Mouse (Mus musculus) forebrain, embryonic 14.5 days (tissue): Measurements from ENCODE around the gene Rbms3. TPM values are rescaled to one million over a fixed set of nuclear protein-coding genes. Genes with fewer than 3 reads are reported as not detected.
A peak's percentile ranks its signal among the peaks of the same experiment; 100 is the strongest.

Source experiments
- ATAC-seq: fragments of 200-750 bp; cut with Nextera tagmentation; 2 replicates; pipeline ENCODE4 v1.8.0; 2017; ENCODE audit warnings: mild to moderate bottlenecking, moderate library complexity
- DNase-seq: peaks from one replicate; pipeline ENCODE4 v3.0.0-alpha.2; 2015; ENCODE audit warnings: low spot score
- H3K27ac ChIP-seq: fragments of 300-500 bp; sonication (generic); 2 replicates; pipeline ENCODE4 v1.5.1; 2014; ENCODE audit warnings: low read depth, mild to moderate bottlenecking, control low read depth, low read length, moderate library complexity
- H3K27me3 ChIP-seq: fragments of 300-500 bp; sonication (generic); replicated peaks from 2 replicates; pipeline ENCODE4 v1.6.1; 2014; ENCODE audit warnings: low read length, control low read depth, mixed read lengths; ENCODE audit not compliant: control insufficient read depth, insufficient read depth
- H3K36me3 ChIP-seq: fragments of 300-500 bp; sonication (generic); 2 replicates; pipeline ENCODE4 v1.6.1; 2014; ENCODE audit warnings: low read length, control low read depth; ENCODE audit not compliant: control insufficient read depth, insufficient read depth
- H3K4me1 ChIP-seq: fragments of 300-500 bp; sonication (generic); 2 replicates; pipeline ENCODE4 v1.6.1; 2014; ENCODE audit warnings: antibody characterized with exemption, low read length, control low read depth; ENCODE audit not compliant: control insufficient read depth, insufficient read depth
- H3K4me2 ChIP-seq: fragments of 300-500 bp; sonication (generic); 2 replicates; pipeline ENCODE4 v1.6.1; 2014; ENCODE audit warnings: mild to moderate bottlenecking, control low read depth, low read length
- H3K4me3 ChIP-seq: fragments of 300-500 bp; sonication (generic); 2 replicates; pipeline ENCODE4 v1.5.1; 2014; ENCODE audit warnings: low read depth, low read length, control low read depth
- H3K9ac ChIP-seq: fragments of 300-500 bp; sonication (generic); 2 replicates; pipeline ENCODE4 v1.6.1; 2014; ENCODE audit warnings: mild to moderate bottlenecking, low read length, control low read depth, moderate library complexity
- H3K9me3 ChIP-seq: fragments of 300-500 bp; sonication (generic); replicated peaks from 2 replicates; pipeline ENCODE4 v1.6.1; 2016; ENCODE audit warnings: low read length, control low read depth, mixed read lengths; ENCODE audit not compliant: control insufficient read depth
- WGBS: fragments of 180-500 bp; shearing (Covaris S2); extraction: QIAGEN DNeasy Blood & Tissue Kit; methylation state at CpG from one replicate; pipeline ENCODE4 v1.1.7; 2014; 5-methylcytosine and 5-hydroxymethylcytosine counted together
- polyA plus RNA-seq: library from polyadenylated mRNA; unstranded; fragments of >200 nt; fragmentation: Nextera tagmentation; extraction: Ambion mirVana; gene quantifications from 2 replicates; pipeline ENCODE4 v1.2.1, GENCODE M21; 2014

The Rbms3 gene
- polyA plus RNA-seq, 1 experiment from 2014 or later, result 13.8 TPM

DNA sequence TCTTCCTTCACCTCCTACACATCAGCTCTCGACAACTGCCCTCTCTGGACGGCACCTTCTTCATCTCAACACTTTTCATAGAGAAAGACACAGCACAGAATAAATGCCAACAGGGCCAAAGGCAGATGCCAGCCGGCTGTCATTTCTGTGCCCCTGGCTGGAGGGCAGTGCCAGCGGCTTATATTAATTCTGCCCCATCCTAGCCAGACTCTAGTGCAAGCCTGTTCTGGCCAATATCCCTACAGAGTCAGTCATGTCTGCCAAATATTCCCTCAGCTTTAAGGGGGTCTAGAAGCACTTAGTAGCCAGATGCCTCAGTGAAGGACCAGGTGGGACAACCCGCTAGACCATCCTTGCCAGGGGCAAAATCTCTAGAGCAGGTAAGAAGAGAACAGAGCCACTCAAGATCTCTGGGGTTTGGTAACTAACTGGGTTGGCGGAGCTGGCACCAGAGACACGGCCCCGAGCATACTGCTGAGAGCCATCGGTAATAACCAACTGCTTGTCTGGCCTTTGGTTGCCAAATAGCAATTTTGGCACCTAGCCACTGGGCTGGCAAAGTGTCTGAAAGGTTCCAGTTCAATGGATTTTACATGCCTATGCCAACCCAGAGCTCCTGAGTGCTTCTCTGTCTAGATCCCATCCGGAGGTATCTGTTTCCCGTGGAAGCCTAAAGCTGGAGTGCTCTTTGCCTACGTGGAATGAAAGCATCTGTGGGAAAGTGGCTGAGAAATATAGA, 540.1 kb downstream of the Rbms3 start:
- no peak overlapping the region for H3K4me2 ChIP-seq
- 81% methylated on average over 12 of the region's 12 CpGs for WGBS
- no peak overlapping the region for H3K9ac ChIP-seq
- no peaks in the 10 kb centered on the region for H3K36me3 ChIP-seq
- no peak overlapping the region for H3K4me3 ChIP-seq
- no peaks in the 10 kb centered on the region for H3K9me3 ChIP-seq
- ATAC-seq (no peak), DNase-seq (peak; percentile 52)
- H3K27me3 ChIP-seq, result no peaks in the 10 kb centered on the region
- H3K27ac ChIP-seq, result no peak overlapping the region
- H3K4me1 ChIP-seq, result no peaks in the 10 kb centered on the region

DNA sequence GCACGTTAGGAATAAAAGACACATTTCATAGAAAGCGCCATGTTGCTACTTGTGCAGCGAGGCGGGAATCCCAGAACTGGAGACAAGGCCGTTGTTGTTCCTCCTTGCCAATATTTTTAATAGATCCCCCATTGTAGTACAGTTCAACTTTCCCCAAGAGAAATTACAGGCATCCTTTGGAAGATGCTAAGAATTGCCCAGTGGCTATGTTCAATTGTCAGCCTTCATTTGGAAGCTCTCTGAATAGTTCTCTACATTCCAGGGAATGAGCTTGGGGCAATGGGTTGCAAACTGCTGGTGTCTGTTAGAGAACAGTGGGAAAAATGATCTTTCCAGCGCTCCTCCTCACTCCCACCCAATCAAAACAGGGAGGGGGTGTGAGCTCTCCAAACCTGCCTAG, 541.4 kb downstream of the Rbms3 start:
- no peak for DNase-seq
- WGBS, result 90% methylated on average over 6 of the region's 6 CpGs

DNA sequence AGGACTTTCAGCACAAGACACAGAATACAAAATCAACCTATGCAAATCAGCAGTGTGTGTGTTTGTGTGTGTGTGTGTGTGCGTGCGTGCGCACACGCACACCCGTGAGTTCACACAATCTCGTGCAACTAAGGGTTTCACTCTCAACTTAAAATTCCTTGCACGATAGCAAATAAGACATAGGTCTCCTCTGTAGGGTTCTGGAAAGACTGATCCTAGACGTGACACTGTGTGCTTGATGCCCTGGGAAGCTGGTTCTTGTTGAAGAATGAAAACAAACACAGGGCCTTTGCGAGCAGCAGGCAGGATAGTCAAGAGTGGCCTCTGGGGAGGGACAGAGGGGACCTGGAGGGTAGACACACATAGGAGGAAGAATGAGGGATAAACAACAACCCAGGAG, 544.0 kb downstream of the Rbms3 start:
- H3K4me1 ChIP-seq, result no peaks in the 10 kb centered on the region
- H3K4me3 ChIP-seq, result no peak overlapping the region
- DNase-seq (no peak), ATAC-seq (no peak)
- 95% methylated on average over 9 of the region's 9 CpGs for WGBS
- H3K27me3 ChIP-seq, result no peaks in the 10 kb centered on the region
- no peak overlapping the region for H3K27ac ChIP-seq
- H3K9ac ChIP-seq, result no peak overlapping the region
- H3K9me3 ChIP-seq, result no peaks in the 10 kb centered on the region
- no peaks in the 10 kb centered on the region for H3K36me3 ChIP-seq
- no peak overlapping the region for H3K4me2 ChIP-seq

More for the DNA sequence above, 541.4 kb downstream of the Rbms3 start:
- H3K9me3 ChIP-seq, result no peaks in the 10 kb centered on the region
- no peaks in the 10 kb centered on the region for H3K27me3 ChIP-seq
- H3K9ac ChIP-seq, result no peak overlapping the region
- no peak overlapping the region for H3K4me3 ChIP-seq
- no peaks in the 10 kb centered on the region for H3K4me1 ChIP-seq
- H3K36me3 ChIP-seq, result no peaks in the 10 kb centered on the region
- no peak overlapping the region for H3K4me2 ChIP-seq
- H3K27ac ChIP-seq, result no peak overlapping the region
- ATAC-seq, result no peak

DNA sequence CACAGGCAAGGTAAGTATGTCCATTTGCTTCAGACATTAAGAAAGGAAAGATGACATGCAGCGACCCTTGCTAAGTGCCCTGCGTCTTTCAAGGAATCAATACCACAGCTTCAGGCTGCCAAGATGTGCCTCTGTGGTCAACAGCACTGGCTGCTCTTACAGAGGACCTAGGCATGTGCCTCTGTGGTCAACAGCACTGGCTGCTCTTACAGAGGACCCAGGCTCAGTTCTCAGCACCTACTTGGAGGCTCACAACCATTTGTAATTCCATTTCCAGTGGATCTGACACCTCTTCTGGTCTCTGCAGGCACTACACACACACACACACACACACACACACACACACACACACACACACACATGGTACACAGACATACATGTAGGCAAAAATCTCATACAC, 545.2 kb downstream of the Rbms3 start:
- H3K36me3 ChIP-seq, result no peaks in the 10 kb centered on the region
- H3K4me3 ChIP-seq, result no peak overlapping the region
- H3K4me2 ChIP-seq, result no peak overlapping the region
- no peaks in the 10 kb centered on the region for H3K27me3 ChIP-seq
- no peaks in the 10 kb centered on the region for H3K4me1 ChIP-seq
- 98% methylated on average over 2 of the region's 2 CpGs for WGBS
- no peak overlapping the region for H3K9ac ChIP-seq
- ATAC-seq, result no peak
- no peaks in the 10 kb centered on the region for H3K9me3 ChIP-seq
- no peak for DNase-seq
- no peak overlapping the region for H3K27ac ChIP-seq

DNA sequence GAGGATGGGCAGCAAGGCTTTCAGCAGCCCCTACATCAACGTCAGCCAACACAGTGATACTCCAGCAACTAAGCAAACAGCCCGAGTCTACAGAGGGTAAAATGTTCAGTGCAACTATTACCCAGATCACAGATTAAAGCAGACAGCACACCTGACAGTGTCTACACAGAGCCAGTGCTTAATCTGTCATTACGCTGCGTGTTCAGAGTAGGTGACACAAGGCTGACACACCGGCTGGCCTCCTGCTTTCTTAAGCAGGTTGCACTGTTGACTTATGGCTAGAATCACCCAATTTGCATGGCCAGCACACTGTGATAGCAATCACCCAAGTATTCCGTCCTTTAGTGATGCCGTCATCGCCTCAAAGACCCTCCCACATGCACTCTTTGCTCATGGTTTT, 550.2 kb downstream of the Rbms3 start:
- no peak for ATAC-seq
- Histone ChIP-seq H3K36me3 (no peaks in the 10 kb centered on the region), H3K4me3 (no peak overlapping the region), H3K4me1 (no peaks in the 10 kb centered on the region), H3K9ac (no peak overlapping the region), H3K27ac (no peak overlapping the region), H3K4me2 (no peak overlapping the region), H3K9me3 (no peaks in the 10 kb centered on the region), H3K27me3 (no peaks in the 10 kb centered on the region)
- no peak for DNase-seq
- WGBS, result 90% methylated on average over 8 of the region's 8 CpGs

DNA sequence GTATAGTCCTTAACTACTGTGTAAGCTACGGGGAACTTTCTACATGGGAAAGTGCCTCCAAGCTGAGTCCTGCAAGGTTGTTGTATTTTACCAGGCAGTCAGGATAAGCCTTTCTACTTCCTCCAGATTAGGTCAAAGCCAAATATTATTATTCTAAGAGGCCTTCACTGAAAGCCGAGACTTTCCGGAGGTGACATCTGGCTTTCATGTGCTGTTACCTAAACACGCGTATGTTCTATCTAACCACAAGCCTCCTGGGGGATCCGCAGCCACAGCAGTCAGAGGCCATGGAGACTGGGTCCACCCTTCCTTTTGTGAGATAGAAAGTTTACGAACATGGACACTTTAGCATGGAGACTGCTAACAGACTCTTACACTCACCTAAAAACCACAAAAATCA, 552.2 kb downstream of the Rbms3 start:
- H3K9ac ChIP-seq, result no peak overlapping the region
- H3K9me3 ChIP-seq, result no peaks in the 10 kb centered on the region
- H3K27ac ChIP-seq, result no peak overlapping the region
- H3K4me2 ChIP-seq, result no peak overlapping the region
- H3K36me3 ChIP-seq, result no peaks in the 10 kb centered on the region
- DNase-seq (no peak), ATAC-seq (no peak)
- H3K4me3 ChIP-seq, result no peak overlapping the region
- H3K4me1 ChIP-seq, result no peaks in the 10 kb centered on the region
- 93% methylated on average over 7 of the region's 7 CpGs for WGBS
- H3K27me3 ChIP-seq, result no peaks in the 10 kb centered on the region

DNA sequence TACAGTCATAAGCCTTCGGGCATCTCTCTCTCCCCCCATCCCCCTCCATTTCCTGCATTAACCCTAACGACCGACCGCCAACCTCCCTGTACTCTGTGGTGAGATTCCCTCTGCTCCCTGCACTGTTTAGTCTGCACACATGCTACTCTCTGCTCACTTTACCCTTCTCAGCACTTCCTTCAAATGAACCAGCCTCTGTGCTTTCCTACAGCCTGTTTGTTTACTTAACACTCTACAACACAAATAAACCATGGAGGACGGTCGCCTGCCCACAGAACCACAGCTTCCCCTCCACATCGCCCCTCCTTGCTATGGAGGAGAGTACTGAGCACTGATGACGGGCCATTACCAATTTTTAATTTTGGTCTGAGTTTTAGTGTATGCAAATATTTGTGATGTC, 552.9 kb downstream of the Rbms3 start:
- H3K4me3 ChIP-seq, result no peak overlapping the region
- H3K9me3 ChIP-seq, result no peaks in the 10 kb centered on the region
- H3K27ac ChIP-seq, result no peak overlapping the region
- no peak overlapping the region for H3K4me2 ChIP-seq
- H3K4me1 ChIP-seq, result no peaks in the 10 kb centered on the region
- H3K27me3 ChIP-seq, result no peaks in the 10 kb centered on the region
- no peak overlapping the region for H3K9ac ChIP-seq
- no peak for ATAC-seq
- WGBS, result 91% methylated on average over 8 of the region's 8 CpGs
- H3K36me3 ChIP-seq, result no peaks in the 10 kb centered on the region
- DNase-seq, result no peak

DNA sequence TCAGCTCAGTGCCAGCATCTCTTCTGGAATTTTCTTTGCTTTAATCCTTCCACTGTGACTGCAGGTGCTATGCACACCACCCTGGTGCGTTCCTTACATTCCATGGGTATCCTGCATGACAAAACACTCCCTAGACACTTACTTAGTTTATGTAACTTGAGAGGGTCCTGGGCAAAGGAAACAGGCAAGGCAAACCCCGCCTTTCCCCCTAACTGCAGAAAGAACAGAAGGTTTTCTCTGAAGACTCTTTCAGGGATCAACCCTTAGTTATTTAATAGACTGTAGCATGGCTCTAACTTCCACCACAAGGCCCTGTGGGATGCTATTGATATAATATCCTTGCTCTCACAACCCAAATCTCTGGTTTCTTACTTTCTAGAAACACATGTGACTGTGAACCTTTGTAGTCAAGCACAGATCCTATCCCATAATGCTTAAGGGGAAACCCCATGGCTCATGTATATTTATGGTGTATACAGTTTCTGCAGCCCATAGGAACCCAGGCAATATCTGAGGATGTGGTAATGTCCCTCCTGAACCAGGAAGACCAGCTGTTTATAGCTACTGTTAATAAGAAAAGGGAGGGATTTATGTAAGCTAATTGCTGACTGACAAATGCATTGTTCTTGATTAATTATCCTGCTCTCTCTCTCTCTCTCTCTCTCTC, 557.1 kb downstream of the Rbms3 start:
- WGBS, result 52% methylated on average over 2 of the region's 2 CpGs
- Histone ChIP-seq H3K4me1 (no peaks in the 10 kb centered on the region), H3K36me3 (no peaks in the 10 kb centered on the region), H3K4me2 (no peak overlapping the region), H3K9me3 (no peaks in the 10 kb centered on the region; the same call in 1 of the 2 replicates), H3K27ac (no peak overlapping the region), H3K27me3 (no peaks in the 10 kb centered on the region), H3K9ac (no peak overlapping the region), H3K4me3 (no peak overlapping the region)
- no peak for ATAC-seq
- no peak for DNase-seq

DNA sequence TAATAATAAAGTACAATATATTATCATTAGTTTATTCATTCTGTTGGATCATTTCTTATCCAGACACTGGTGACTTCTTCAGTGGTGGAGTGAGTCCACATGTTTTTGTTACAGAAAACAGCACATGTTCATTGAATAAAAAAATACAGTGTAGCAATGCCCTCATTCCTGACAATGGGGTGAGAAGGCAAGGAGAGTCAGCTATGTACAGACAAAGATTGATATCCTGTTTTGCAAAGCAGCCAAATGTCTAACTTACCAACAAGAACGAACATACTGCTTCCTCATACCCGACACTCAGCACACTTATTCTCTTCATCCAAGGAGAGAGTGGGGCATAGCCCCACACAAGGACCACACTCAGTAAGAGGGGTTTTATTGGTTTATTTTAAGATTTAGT, 559.1 kb downstream of the Rbms3 start:
- H3K36me3 ChIP-seq, result no peaks in the 10 kb centered on the region
- no peaks in the 10 kb centered on the region for H3K27me3 ChIP-seq
- H3K9ac ChIP-seq, result no peak overlapping the region
- H3K9me3 ChIP-seq, result peaks cover 4% of the 10 kb centered on the region; the same call in 1 of the 2 replicates
- 82% methylated on average over 2 of the region's 2 CpGs for WGBS
- no peaks in the 10 kb centered on the region for H3K4me1 ChIP-seq
- no peak for ATAC-seq
- H3K4me2 ChIP-seq, result no peak overlapping the region
- no peak overlapping the region for H3K4me3 ChIP-seq
- H3K27ac ChIP-seq, result no peak overlapping the region
- DNase-seq, result no peak
